Mouse (Mus musculus): ENCODE measurements around the gene Fam20a.

DNA sequence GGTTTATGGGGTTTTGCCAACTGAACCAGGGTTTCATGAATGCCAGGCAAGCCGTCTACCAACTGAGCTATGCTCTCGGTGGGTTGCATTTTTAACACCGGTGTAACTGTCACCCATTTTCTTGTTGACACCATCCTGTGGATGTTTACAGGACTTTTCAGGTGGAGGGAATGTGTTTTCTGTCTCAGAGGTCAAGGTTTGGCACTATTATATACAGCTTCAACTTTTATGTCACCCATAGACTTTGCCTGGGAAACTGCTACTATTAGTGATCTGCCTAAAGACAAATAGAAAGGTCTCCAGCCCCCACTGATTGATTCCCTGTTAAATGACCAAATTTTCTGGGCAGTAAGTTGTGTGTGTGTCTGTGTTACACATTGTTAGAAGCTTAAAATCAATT, 2.7 kb downstream of the Fam20a start:
- TF ChIP-seq POLR2A (IDR thresholded peaks at IDR 0.05; ENCODE audit: extremely low read depth, insufficient read depth, low read length): no peak
- no peak for TF ChIP-seq CTCF (IDR thresholded peaks at IDR 0.05; ENCODE audit: low read depth, low read length)

Measured in liver, adult 2 months (tissue).